Mouse (Mus musculus): ENCODE results near the gene Tfe3.

DNA sequence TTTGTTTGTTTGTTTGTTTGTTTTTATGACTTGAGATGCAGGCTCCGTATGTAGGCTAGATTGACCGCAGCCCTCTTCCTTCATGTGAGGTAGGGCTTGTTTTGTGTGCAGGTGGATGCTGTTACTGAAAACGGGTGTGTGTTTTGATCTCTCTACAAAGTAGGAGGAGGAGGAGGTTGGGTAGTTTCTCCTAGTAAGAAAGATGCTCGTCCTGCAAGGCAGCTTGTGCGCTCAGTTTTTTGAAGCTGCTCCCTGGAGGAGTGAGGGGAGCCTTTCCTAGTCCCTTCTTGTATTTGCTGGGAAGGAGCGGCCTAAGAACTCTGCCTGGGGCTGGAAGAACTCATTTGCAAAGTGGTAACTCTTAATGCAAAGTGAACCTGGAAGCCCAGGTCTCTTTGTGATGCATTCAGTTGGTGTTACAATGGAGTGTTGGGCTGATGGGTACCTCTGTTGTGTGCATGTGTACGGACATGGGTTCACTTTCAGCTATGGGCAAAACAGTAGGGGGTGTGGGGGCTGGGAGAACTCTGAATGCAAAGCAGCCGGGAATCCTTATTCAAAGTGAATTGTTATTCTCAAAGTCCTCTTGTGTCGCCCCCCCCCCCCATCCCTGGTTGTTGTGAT is 2.4 kb downstream of the Tfe3 start:
- TF ChIP-seq POLR2A (IDR thresholded peaks at IDR 0.05; ENCODE audit: extremely low read depth, insufficient read depth, low read length) (no peak), CTCF (IDR thresholded peaks at IDR 0.05; ENCODE audit: low read depth, low read length) (no peak)
